10 mouse cellular contexts compared by ENCODE assay signal in the genomic region with DNA sequence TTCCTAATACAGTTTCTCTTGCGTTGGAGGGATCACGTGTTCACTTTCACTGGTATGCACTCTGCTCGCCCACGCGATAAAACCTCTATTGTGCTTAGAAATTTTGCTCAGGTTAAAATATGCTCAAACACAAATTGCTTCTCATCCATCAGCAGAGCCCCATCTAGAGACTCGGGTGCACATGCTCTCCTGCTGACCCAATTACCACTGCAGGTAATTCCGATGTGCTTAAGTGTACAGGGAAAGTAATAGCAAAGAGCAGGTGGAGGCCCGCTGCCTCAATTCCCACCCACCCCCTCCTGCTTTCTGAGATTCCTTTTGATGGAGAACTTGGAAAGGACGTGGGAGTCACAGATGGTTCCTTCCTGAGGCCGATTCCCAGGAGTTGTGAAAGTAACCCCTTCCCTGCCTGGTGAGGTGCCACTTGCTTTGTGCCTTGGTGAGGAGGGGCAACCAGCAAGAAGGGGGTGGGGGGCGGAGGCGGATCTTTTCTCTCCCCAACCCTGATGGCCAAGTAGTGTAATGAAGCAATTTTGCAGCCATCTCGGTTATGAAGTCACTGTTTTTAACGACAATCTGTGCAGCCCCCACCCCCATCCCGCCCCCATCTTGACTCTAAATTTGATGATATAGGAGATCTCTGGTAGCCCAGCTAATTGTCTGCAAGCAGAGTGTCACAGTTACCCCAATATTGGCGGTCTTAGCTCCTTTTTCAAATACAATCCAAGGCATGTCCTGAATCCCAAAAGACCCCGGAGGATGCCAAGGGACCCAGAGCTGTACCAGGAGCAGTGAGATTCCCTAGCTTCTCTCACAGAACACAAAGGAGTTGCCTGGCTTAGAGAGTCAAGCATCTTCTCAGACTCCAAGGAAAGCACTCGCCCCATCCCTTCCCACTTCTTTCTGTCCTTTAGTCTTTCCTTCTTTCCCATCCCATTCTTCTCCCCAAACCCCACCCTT. TPM values are rescaled to one million over a fixed set of nuclear protein-coding genes. Genes with fewer than 3 reads are reported as not detected.
DNase-seq lines count a peak whose midpoint lies in the region; ATAC-seq and TF ChIP-seq lines count a peak whose summit lies in the region.
"Had no signal": no experiment of that assay in that cellular context is flagged by ENCODE, and none has a peak within 500 bp of the region (broad histone marks: within the 10 kb centered on the region; RNA-seq: fewer than 3 reads in every experiment).

No protein-coding gene starts in this region.

- H3K4me1 ChIP-seq in kidney, postnatal 0 days (replicated peaks; ENCODE audit: insufficient read depth, low read length) = peaks cover 9% of the 10 kb centered on the region
- peaks cover 20% of the 10 kb centered on the region; the same call in 1 of the 2 replicates for H3K4me1 ChIP-seq in forebrain, postnatal 0 days (ENCODE audit: insufficient read depth)
- peaks cover 16% of the 10 kb centered on the region; the same call in 1 of the 2 replicates for H3K4me1 ChIP-seq in neural tube, embryonic 12.5 days

- H3K27ac ChIP-seq in kidney, postnatal 0 days = no peak overlapping the region
- H3K27ac ChIP-seq in forebrain, postnatal 0 days (ENCODE audit: low read depth, low read length) = peak overlapping the region; percentile 99
- H3K27ac ChIP-seq in neural tube, embryonic 12.5 days = 0 out of 2 replicates have a peak overlapping the region, but pooled peaks have one; percentile 72
- H3K27ac ChIP-seq: liver, embryonic 14.5 days had no signal

- 3% methylated on average over 18 of the region's 18 CpGs for WGBS in kidney, postnatal 0 days
- 2% methylated on average over 18 of the region's 18 CpGs for WGBS in forebrain, postnatal 0 days
- WGBS in neural tube, embryonic 12.5 days = 5% methylated on average over 18 of the region's 18 CpGs

- no peak for ATAC-seq in kidney, postnatal 0 days (replicated peaks; ENCODE audit: low FRiP score, low read depth)
- ATAC-seq in forebrain, postnatal 0 days = peak; percentile 63
- ATAC-seq in neural tube, embryonic 12.5 days (ENCODE audit: low FRiP score, low read depth) = peak; percentile 19; the same call in 1 of the 2 replicates
- no peak for ATAC-seq in inflammation-experienced regulatory T-cells, adult 6 months
- ATAC-seq: Patski had no signal

- H3K4me2 ChIP-seq in kidney, postnatal 0 days (ENCODE audit: low read length) = peak overlapping the region; percentile 98
- H3K4me2 ChIP-seq in forebrain, postnatal 0 days (ENCODE audit: low read depth) = peak overlapping the region; percentile 56
- H3K4me2 ChIP-seq in neural tube, embryonic 12.5 days (replicated peaks) = peak overlapping the region; percentile 96

- no peak for TF ChIP-seq CTCF in kidney, postnatal 0 days (IDR thresholded peaks at IDR 0.05; ENCODE audit: low read depth)
- TF ChIP-seq CTCF in forebrain, postnatal 0 days (IDR thresholded peaks at IDR 0.05; ENCODE audit: low read depth) = peak; percentile 40; the same call in 1 of the 2 replicates

- peak overlapping the region; percentile 17; the same call in 1 of the 2 replicates for H3K4me3 ChIP-seq in kidney, postnatal 0 days (replicated peaks; ENCODE audit: low read depth, low read length)
- H3K4me3 ChIP-seq in forebrain, postnatal 0 days (ENCODE audit: low read depth, low read length) = peak overlapping the region; percentile 80
- H3K4me3 ChIP-seq in neural tube, embryonic 12.5 days = peak overlapping the region; percentile 70

- H3K9me3 ChIP-seq in kidney, postnatal 0 days (replicated peaks; ENCODE audit: low read length) = no peaks in the 10 kb centered on the region
- no peaks in the 10 kb centered on the region for H3K9me3 ChIP-seq in forebrain, postnatal 0 days (ENCODE audit: low read length)
- H3K9me3 ChIP-seq in neural tube, embryonic 12.5 days = no peaks in the 10 kb centered on the region

- H3K27me3 ChIP-seq in kidney, postnatal 0 days (ENCODE audit: insufficient read depth, low read length) = peaks cover 28% of the 10 kb centered on the region; the same call in 1 of the 2 replicates
- no peaks in the 10 kb centered on the region for H3K27me3 ChIP-seq in forebrain, postnatal 0 days (ENCODE audit: insufficient read depth, low read length)
- H3K27me3 ChIP-seq in neural tube, embryonic 12.5 days (replicated peaks) = 0 out of 2 replicates have a peak, but pooled peaks cover 6% of the 10 kb centered on the region
- H3K27me3 ChIP-seq: Patski had no signal

- no peak overlapping the region for H3K9ac ChIP-seq in kidney, postnatal 0 days (ENCODE audit: low read depth, low read length)
- H3K9ac ChIP-seq in forebrain, postnatal 0 days = peak overlapping the region; percentile 92
- peak overlapping the region; percentile 77 for H3K9ac ChIP-seq in neural tube, embryonic 12.5 days
- H3K9ac ChIP-seq: liver, embryonic 14.5 days had no signal

- peak; percentile 12 for DNase-seq in kidney, postnatal 0 days (ENCODE audit: low spot score)
- no peak for DNase-seq in kidney, postnatal 4 days
- DNase-seq in forebrain, postnatal 0 days = peak; percentile 87
- peak; percentile 27 to 51 for DNase-seq in layer of hippocampus, postnatal 25 days (ENCODE audit: extremely low spot score in 1 of 2, low spot score in 1 of 2)
- no peak for DNase-seq in yolk sac, embryonic 10.5 days (ENCODE audit: low spot score)
- no peak for DNase-seq in kidney, postnatal 25 days

- no peaks in the 10 kb centered on the region for H3K36me3 ChIP-seq in kidney, postnatal 0 days (ENCODE audit: insufficient read depth, low read length)
- no peaks in the 10 kb centered on the region for H3K36me3 ChIP-seq in forebrain, postnatal 0 days (ENCODE audit: insufficient read depth)
- H3K36me3 ChIP-seq in neural tube, embryonic 12.5 days = no peaks in the 10 kb centered on the region

RNA-seq across cellular contexts. Expression of a gene that starts 2.0 kb away (rescaled TPM):
- polyA plus RNA-seq in kidney, postnatal 0 days (2015; fragmentation: Nextera tagmentation; extraction: Ambion mirVana) = 0.10 and 0.11 TPM in 2 replicates
- total RNA-seq in forebrain, postnatal 0 days (2014; rRNA removed) = 40.1 and 43.5 TPM in 2 replicates
- polyA plus RNA-seq in forebrain, postnatal 0 days (2015; fragmentation: Nextera tagmentation; extraction: Ambion mirVana) = 3.2 and 6.7 TPM in 2 replicates
- 100 to 1,000 TPM; 101 to 138 TPM for total RNA-seq in layer of hippocampus, postnatal 25 days (2021)
- 5.7 and 7.1 TPM in 2 replicates for polyA plus RNA-seq in neural tube, embryonic 12.5 days (2016; fragmentation: Nextera tagmentation; extraction: Ambion mirVana)
- under 1 TPM in 1 of 3 experiments, not detected in 2; 0.42 TPM for polyA plus RNA-seq in inflammation-experienced regulatory T-cells, adult 6 months (2017; shearing (Covaris generic))

Comparison
In these comparisons a context has a peak if more than half of its experiments do, and no peak if none do; other contexts are left out.
1. DNase-seq: peak in kidney, postnatal 0 days (single experiment), forebrain, postnatal 0 days (single experiment) and layer of hippocampus, postnatal 25 days (2 of 2); none in kidney, postnatal 4 days (0 of 2), yolk sac, embryonic 10.5 days (single experiment) and kidney, postnatal 25 days (0 of 2).
2. ATAC-seq: peak in forebrain, postnatal 0 days (single experiment) and neural tube, embryonic 12.5 days (single experiment); none in kidney, postnatal 0 days (single experiment) and inflammation-experienced regulatory T-cells, adult 6 months (single experiment).
3. H3K4me3 ChIP-seq: peak in every context shown above with its lines; median percentile 80 in forebrain, postnatal 0 days; 70 in neural tube, embryonic 12.5 days; 17 in kidney, postnatal 0 days.
4. Peak in every context shown above with its lines, with median percentiles within 50 percentile points of each other: H3K4me2 ChIP-seq.